Mouse (Mus musculus) CH12.LX (cell line): Measurements from ENCODE around the gene Pik3ca. TPM values are rescaled to one million over a fixed set of nuclear protein-coding genes. Genes with fewer than 3 reads are reported as not detected.

Experiments
- DNase-seq: peaks from one replicate; pipeline ENCODE4 v3.0.0-alpha.2; 2013; ENCODE audit errors: extremely low read depth
- H3K27ac ChIP-seq: 2 replicates; pipeline ENCODE4 v1.5.1; 2012; ENCODE audit warnings: low read depth, mild to moderate bottlenecking, control low read depth, moderate library complexity; ENCODE audit not compliant: insufficient read depth
- H3K27me3 ChIP-seq: replicated peaks from 2 replicates; pipeline ENCODE3; 2012; ENCODE audit warnings: inconsistent platforms
- H3K36me3 ChIP-seq, 2 experiments: replicated peaks in 1 of 2; 2 replicates each; pipeline versions ENCODE3 to v1.6.1; 2012; ENCODE audit warnings: inconsistent platforms in 1 of 2, low read length in 1 of 2, mild to moderate bottlenecking in 1 of 2, mixed read lengths in 1 of 2, moderate library complexity in 1 of 2; ENCODE audit not compliant: control insufficient read depth in 1 of 2, insufficient read depth in 1 of 2
- H3K4me1 ChIP-seq, 2 experiments: 2 replicates each; pipeline ENCODE4 v1.6.1; 2012; ENCODE audit warnings: inconsistent platforms in 1 of 2, moderate library complexity in 1 of 2; ENCODE audit not compliant: insufficient read depth in 2 of 2, control insufficient read depth in 1 of 2
- H3K4me2 ChIP-seq: 2 replicates; pipeline ENCODE4 v1.6.1; 2012; ENCODE audit warnings: low read depth, mild to moderate bottlenecking, control low read depth; ENCODE audit not compliant: poor library complexity, insufficient read depth, severe bottlenecking
- H3K4me3 ChIP-seq, 3 experiments: fragments of 150-350 bp in 1 of 3; sonication (generic) in 1 of 3; replicated peaks in 1 of 3; 2 replicates each; pipeline versions ENCODE3 to v1.5.1; 2011 to 2012; ENCODE audit warnings: low read depth in 2 of 3, low read length in 2 of 3, mild to moderate bottlenecking in 2 of 3, moderate library complexity in 2 of 3, control low read depth in 1 of 3, improper control_type of control experiment in 1 of 3, inconsistent platforms in 1 of 3, mixed read lengths in 1 of 3; ENCODE audit not compliant: poor library complexity in 1 of 3
- H3K79me2 ChIP-seq: replicated peaks from 2 replicates; pipeline ENCODE4 v1.6.1; 2012; ENCODE audit warnings: mild to moderate bottlenecking, moderate library complexity; ENCODE audit not compliant: control insufficient read depth, poor library complexity, insufficient read depth, severe bottlenecking; ENCODE audit errors: extremely low read depth
- H3K9ac ChIP-seq: 2 replicates; pipeline ENCODE4 v1.6.1; 2012; ENCODE audit warnings: low read depth, mild to moderate bottlenecking, control low read depth, moderate library complexity; ENCODE audit not compliant: insufficient read depth
- H3K9me3 ChIP-seq: replicated peaks from 2 replicates; pipeline ENCODE3; 2012; ENCODE audit warnings: low read length, inconsistent platforms, mixed read lengths
- BHLHE40 ChIP-seq: IDR thresholded peaks from 2 replicates; pipeline ENCODE4 v1.6.1; 2011; ENCODE audit warnings: mild to moderate bottlenecking, low read depth, low read length, improper control_type of control experiment
- CTCF ChIP-seq, 2 experiments: IDR thresholded peaks in 1 of 2; conservative IDR thresholded peaks in 1 of 2; 2 replicates each; pipeline ENCODE4 v1.5.1; 2011 to 2012; ENCODE audit warnings: low read depth in 2 of 2, low read length in 2 of 2, improper control_type of control experiment in 1 of 2, inconsistent platforms in 1 of 2, mild to moderate bottlenecking in 1 of 2, moderate library complexity in 1 of 2
- ELF1 ChIP-seq: IDR thresholded peaks from 2 replicates; pipeline ENCODE4 v1.6.1; 2014; ENCODE audit warnings: low read depth, mild to moderate bottlenecking, inconsistent platforms, low read length, improper control_type of control experiment
- EP300 ChIP-seq: IDR thresholded peaks from 2 replicates; pipeline ENCODE4 v1.6.1; 2011; ENCODE audit warnings: low read length, improper control_type of control experiment
- ETS1 ChIP-seq: conservative IDR thresholded peaks from 2 replicates; pipeline ENCODE4 v1.6.1; 2012; ENCODE audit warnings: low read depth, mild to moderate bottlenecking, inconsistent platforms, low read length, improper control_type of control experiment, moderate library complexity
- MAFK ChIP-seq: IDR thresholded peaks from 2 replicates; pipeline ENCODE4 v1.6.1; 2011; ENCODE audit warnings: low read length, improper control_type of control experiment; ENCODE audit not compliant: insufficient replicate concordance
- MAZ ChIP-seq: IDR thresholded peaks from 2 replicates; pipeline ENCODE4 v1.6.1; 2012; ENCODE audit warnings: low read depth, mild to moderate bottlenecking, inconsistent platforms, low read length, improper control_type of control experiment, moderate library complexity
- MEF2A ChIP-seq: IDR thresholded peaks from 2 replicates; pipeline ENCODE4 v1.6.1; 2014; ENCODE audit warnings: low read depth, mild to moderate bottlenecking, inconsistent platforms, low read length, improper control_type of control experiment, borderline replicate concordance
- MXI1 ChIP-seq: IDR thresholded peaks from 2 replicates; pipeline ENCODE4 v1.6.1; 2011; ENCODE audit warnings: mild to moderate bottlenecking, low read depth, low read length, improper control_type of control experiment
- PAX5 ChIP-seq: IDR thresholded peaks from 2 replicates; pipeline ENCODE4 v1.6.1; 2012; ENCODE audit warnings: low read length, inconsistent platforms, mixed read lengths
- POLR2A ChIP-seq: IDR thresholded peaks from 2 replicates; pipeline ENCODE4 v1.6.1; 2011; ENCODE audit warnings: low read depth, mild to moderate bottlenecking, improper control_type of control experiment, low read length
- RCOR1 ChIP-seq: conservative IDR thresholded peaks from 2 replicates; pipeline ENCODE4 v1.6.1; 2012; ENCODE audit warnings: low read depth, mild to moderate bottlenecking, inconsistent platforms, low read length, improper control_type of control experiment
- SIN3A ChIP-seq: IDR thresholded peaks from 2 replicates; pipeline ENCODE4 v1.6.1; 2012; ENCODE audit warnings: low read length, improper control_type of control experiment, inconsistent platforms
- SMC3 ChIP-seq: IDR thresholded peaks from 2 replicates; pipeline ENCODE4 v1.6.1; 2011; ENCODE audit warnings: low read depth, low read length, improper control_type of control experiment
- TBP ChIP-seq: conservative IDR thresholded peaks from 2 replicates; pipeline ENCODE4 v1.6.1; 2011; ENCODE audit warnings: low read depth, low read length, improper control_type of control experiment
- UBTF ChIP-seq: IDR thresholded peaks from 2 replicates; pipeline ENCODE4 v1.6.1; 2012; ENCODE audit warnings: low read depth, mild to moderate bottlenecking, inconsistent platforms, low read length, improper control_type of control experiment, moderate library complexity
- USF1 ChIP-seq: IDR thresholded peaks from 2 replicates; pipeline ENCODE4 v1.6.1; 2014; ENCODE audit warnings: low read depth, mild to moderate bottlenecking, inconsistent platforms, low read length, improper control_type of control experiment
- USF2 ChIP-seq: conservative IDR thresholded peaks from 2 replicates; pipeline ENCODE4 v1.6.1; 2011; ENCODE audit warnings: low read depth, low read length, improper control_type of control experiment
- dilution Hi-C: fragments of 300-500 bp; cut with MboI; formaldehyde crosslinking; loops from 2 replicates; pipeline ENCODE4 v1.14.3; 2020; ENCODE audit warnings: low sequenced_read_pairs; ENCODE audit not compliant: extremely low pct_unique_long_range_greater_than_20kb, extremely low pct_ligation_motif_present
- in situ Hi-C: fragments of 300-500 bp; cut with MboI; formaldehyde crosslinking; loops from 3 replicates; pipeline ENCODE4 v1.14.3; 2019; ENCODE audit warnings: low sequenced_read_pairs, low pct_ligation_motif_present, low pct_unique_long_range_greater_than_20kb, mixed read lengths
- polyA plus RNA-seq: library from polyadenylated mRNA; unstranded; fragments of >175 nt; gene quantifications from 2 replicates; pipeline ENCODE4 v1.2.1, GENCODE M21; 2012; ENCODE audit warnings: low read depth; ENCODE audit not compliant: insufficient read length
- total RNA-seq, 2 experiments: library from RNA; depleted of rRNA; stranded (reverse); fragments of 300-350 nt in 1 of 2; fragments of >200 nt in 1 of 2; gene quantifications; 2 replicates each; pipeline ENCODE4 v1.2.3; 2012 to 2014

The Pik3ca gene
- total and polyA plus RNA-seq, 3 experiments = 19.1 to 26.5 (median 19.6) TPM

- peaks cover 3 to 23% of the 10 kb centered on the region in 2 experiments for H3K4me1 ChIP-seq
- no peaks in the 10 kb centered on the region for H3K27me3 ChIP-seq
- dilution Hi-C loops (no loop called here), in situ Hi-C loops (loop anchor here (10.0 kb wide), 1 partner anchor 123 kb away; the partner anchor contains the start of gene Kcnmb3)
- no peak for TF ChIP-seq MXI1
- no peak for TF ChIP-seq SMC3
- TF ChIP-seq BHLHE40 = no peak
- TF ChIP-seq MAFK = no peak
- no peak for TF ChIP-seq PAX5
- no peak for TF ChIP-seq SIN3A
- H3K36me3 ChIP-seq = no peaks in the 10 kb centered on the region
- no peaks in the 10 kb centered on the region for H3K79me2 ChIP-seq
- DNase-seq = no peak
- no peak overlapping the region for H3K27ac ChIP-seq
- no peak overlapping the region for H3K4me2 ChIP-seq
- no peak overlapping the region for H3K4me3 ChIP-seq
- H3K9me3 ChIP-seq = no peaks in the 10 kb centered on the region
- no peak overlapping the region for H3K9ac ChIP-seq
These were observed 25.5 kb upstream of the Pik3ca start for GRCm38 (mm10) chr3:32371957-32372356.

- no peak for TF ChIP-seq MAZ
- TF ChIP-seq MAFK = no peak
- TF ChIP-seq EP300 = no peak
- no peak for DNase-seq
- H3K9ac ChIP-seq = no peak overlapping the region
- no peak overlapping the region for H3K4me3 ChIP-seq
- no peaks in the 10 kb centered on the region for H3K79me2 ChIP-seq
- no peaks in the 10 kb centered on the region for H3K27me3 ChIP-seq
- no peak overlapping the region for H3K27ac ChIP-seq
- no peaks in the 10 kb centered on the region for H3K9me3 ChIP-seq
- H3K36me3 ChIP-seq = no peaks in the 10 kb centered on the region
- dilution Hi-C loops (no loop called here), in situ Hi-C loops (loop anchor here (10.0 kb wide), 1 partner anchor 122 kb away; the partner anchor contains the start of gene Kcnmb3)
- no peak overlapping the region for H3K4me2 ChIP-seq
- H3K4me1 ChIP-seq = peaks cover 3 to 20% of the 10 kb centered on the region in 2 experiments
These were observed 25.0 kb upstream of the Pik3ca start for GRCm38 (mm10) chr3:32372470-32372869.

- dilution Hi-C loops = no loop called here
These were observed 24.2 kb upstream of the Pik3ca start for GRCm38 (mm10) chr3:32373236-32373635.

More at GRCm38 (mm10) chr3:32373236-32373635, 24.2 kb upstream of the Pik3ca start:
- no peak for DNase-seq
- Histone ChIP-seq H3K79me2 (no peaks in the 10 kb centered on the region), H3K27ac (no peak overlapping the region), H3K4me2 (no peak overlapping the region), H3K4me3 (no peak overlapping the region), H3K9me3 (no peaks in the 10 kb centered on the region), H3K36me3 (no peaks in the 10 kb centered on the region), H3K4me1 (peaks cover 3 to 12% of the 10 kb centered on the region in 2 experiments), H3K27me3 (no peaks in the 10 kb centered on the region), H3K9ac (no peak overlapping the region)
- in situ Hi-C loops = loop anchor here (10.0 kb wide), 1 partner anchor 122 kb away; the partner anchor contains the start of gene Kcnmb3
- TF ChIP-seq RCOR1 = no peak
- no peak for TF ChIP-seq ETS1
- no peak for TF ChIP-seq BHLHE40
- no peak for TF ChIP-seq POLR2A
- TF ChIP-seq MEF2A = no peak
- TF ChIP-seq MAFK = no peak
- no peak for TF ChIP-seq SMC3
- no peak for TF ChIP-seq UBTF
- TF ChIP-seq CTCF (conservative IDR thresholded peaks at IDR 0.05 in 1 of 2, IDR thresholded peaks at IDR 0.05 in 1 of 2; ENCODE audit: low read depth in 2 of 2, low read length in 2 of 2) = no peak
- TF ChIP-seq TBP = no peak
- TF ChIP-seq USF2 = no peak
- no peak for TF ChIP-seq ELF1
- no peak for TF ChIP-seq USF1
